Mouse (Mus musculus): Measurements from ENCODE around the gene Nrm.

Gene Nrm

DNA sequence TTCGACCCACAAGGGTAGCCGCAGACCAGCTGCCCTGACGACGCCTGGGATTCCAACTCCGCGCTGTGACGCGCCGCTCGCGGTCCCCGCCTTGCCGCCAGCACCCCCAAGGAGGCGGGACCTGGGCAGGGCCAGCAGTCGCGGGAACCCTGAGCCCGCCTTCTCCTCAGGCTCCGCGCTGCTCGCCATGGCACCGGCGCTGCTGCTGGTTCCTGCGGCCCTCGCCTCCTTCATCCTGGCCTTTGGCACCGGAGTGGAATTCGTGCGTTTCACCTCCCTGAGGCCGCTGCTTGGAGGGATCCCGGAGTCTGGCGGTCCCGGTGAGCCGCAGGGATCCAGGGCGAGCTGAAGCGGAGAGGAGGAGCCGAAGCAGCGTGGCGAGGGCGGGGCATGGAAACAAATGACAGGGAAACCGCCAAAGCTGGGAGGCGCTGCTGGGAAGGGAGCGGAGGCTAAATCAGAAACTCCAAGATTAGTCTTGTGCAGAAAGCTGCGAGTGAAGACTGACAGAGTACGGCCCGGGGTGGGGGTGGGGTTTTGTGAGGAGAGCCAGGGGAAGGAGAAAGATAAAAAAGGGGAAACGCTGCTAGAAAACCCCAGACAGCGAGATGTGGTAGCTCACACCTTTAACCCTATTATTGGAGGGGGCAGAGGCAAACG lies at the start of gene Nrm:
TSS of gene Nrm (plus strand) at position 121 of the 660 bp plus-strand sequence.
- no peak for DNase-seq (ENCODE audit: low spot score)

DNA sequence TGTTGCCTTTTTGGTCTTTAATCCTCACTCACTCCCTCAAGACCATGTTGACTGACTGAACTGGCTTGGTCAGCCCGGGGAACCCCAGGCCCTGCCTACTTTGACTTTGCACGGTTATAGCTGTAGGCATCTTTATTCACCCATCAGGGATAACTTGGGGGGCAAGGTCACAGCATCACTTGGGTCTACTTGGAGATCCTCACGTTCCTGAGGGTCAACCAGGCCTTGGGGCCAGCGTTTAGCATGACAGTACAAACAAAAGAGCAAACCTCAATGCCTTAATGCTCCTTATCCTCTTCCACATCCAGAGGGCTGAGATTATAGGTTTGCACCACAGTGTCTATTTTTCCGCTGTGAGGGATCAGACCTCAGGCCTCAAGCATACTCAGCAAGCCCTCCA lies 48.8 kb upstream of the Nrm start:
- no peak for DNase-seq (ENCODE audit: low spot score)

- no peak for DNase-seq (ENCODE audit: low spot score)
These were observed 48.4 kb upstream of the Nrm start for GRCm38 (mm10) chr17:35812736-35813135.

- DNase-seq (ENCODE audit: low spot score), result no peak
These were observed 47.9 kb upstream of the Nrm start for GRCm38 (mm10) chr17:35813245-35813647.

DNA sequence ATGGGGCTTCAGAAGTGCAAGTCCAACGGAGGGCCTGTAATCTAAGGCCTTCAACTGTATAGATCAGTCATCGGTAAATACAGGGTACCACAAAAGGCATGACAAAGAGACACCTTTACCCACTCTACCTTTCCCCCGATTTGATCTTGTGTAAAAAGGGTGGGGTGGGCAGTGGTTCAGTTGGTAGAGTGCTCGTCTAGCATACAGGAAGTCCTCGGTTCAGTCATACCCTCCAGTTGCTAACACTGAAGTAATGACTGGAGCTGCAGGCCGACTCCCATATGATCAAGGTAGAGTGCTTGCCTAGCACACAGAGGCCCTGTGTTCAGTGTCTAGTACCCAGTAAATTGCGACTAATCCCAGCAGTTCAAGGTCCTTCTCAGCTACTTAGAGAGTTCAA lies 47.5 kb upstream of the Nrm start:
- DNase-seq (ENCODE audit: low spot score), result no peak

DNA sequence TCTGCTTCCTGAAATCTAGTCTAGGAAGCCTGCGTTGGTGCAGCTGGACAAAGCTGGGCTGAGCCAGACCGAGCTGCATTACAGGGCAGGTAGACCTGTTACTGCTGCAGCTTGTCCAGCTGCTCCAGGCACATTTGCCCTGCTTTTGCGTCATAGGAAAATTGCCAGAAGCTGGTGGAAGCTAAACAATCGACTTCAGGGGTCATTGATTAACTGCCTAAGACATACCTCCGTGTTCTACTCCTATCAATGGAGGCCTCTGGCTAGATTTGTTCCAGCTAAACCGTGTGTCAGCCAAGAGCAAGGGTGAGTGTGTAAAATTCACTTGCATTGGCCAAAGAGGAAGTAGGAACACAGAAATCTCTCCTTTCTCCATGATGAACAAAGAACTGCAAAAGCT lies 46.4 kb upstream of the Nrm start:
- DNase-seq (ENCODE audit: low spot score), result no peak

- DNase-seq (ENCODE audit: low spot score), result no peak
These were observed 45.3 kb upstream of the Nrm start for GRCm38 (mm10) chr17:35815836-35816235.

DNA sequence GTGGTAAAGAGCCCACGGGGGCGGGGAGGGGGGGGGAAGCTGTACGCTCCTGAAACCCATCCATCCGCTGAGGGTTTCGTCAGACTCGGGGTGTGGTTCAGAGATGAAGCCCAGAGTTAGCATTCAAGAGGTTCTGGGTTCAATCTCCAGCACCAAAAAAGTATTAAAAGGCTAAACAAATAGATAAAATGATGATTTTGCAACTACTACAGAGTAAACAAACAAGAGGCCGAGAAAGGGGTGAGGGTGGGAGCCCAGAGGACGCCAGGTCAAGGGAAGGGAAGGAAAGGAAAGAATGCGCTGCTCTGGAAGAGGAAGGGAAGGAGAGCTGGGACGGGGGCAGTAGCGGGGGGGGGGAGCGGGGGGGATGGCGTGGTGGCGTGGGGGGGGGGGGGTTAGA lies 44.4 kb upstream of the Nrm start:
- no peak for DNase-seq (ENCODE audit: low spot score)

DNA sequence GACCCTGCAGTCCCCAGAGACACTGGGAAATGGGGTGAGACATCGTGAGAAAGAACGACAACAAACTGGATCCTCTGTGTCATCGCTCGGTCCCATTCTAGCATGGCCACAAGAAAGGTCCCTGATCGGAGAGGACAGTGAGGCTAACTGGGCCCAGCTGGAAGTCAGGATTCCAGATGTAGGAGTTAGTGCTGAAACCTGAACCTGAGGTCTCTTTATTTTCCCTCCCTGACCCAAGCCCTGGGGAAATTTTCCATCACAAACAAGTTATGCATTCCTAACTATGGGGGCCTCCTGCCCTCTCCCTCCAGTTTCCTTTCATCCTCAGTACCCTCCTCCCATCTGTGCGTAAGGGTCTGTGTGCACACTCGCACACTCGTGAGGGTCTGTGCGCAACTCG lies 43.9 kb upstream of the Nrm start:
- no peak for DNase-seq (ENCODE audit: low spot score)

GRCm38 (mm10) chr17:35820111-35820510 lies 41.0 kb upstream of the Nrm start:
- no peak for DNase-seq (ENCODE audit: low spot score)

DNA sequence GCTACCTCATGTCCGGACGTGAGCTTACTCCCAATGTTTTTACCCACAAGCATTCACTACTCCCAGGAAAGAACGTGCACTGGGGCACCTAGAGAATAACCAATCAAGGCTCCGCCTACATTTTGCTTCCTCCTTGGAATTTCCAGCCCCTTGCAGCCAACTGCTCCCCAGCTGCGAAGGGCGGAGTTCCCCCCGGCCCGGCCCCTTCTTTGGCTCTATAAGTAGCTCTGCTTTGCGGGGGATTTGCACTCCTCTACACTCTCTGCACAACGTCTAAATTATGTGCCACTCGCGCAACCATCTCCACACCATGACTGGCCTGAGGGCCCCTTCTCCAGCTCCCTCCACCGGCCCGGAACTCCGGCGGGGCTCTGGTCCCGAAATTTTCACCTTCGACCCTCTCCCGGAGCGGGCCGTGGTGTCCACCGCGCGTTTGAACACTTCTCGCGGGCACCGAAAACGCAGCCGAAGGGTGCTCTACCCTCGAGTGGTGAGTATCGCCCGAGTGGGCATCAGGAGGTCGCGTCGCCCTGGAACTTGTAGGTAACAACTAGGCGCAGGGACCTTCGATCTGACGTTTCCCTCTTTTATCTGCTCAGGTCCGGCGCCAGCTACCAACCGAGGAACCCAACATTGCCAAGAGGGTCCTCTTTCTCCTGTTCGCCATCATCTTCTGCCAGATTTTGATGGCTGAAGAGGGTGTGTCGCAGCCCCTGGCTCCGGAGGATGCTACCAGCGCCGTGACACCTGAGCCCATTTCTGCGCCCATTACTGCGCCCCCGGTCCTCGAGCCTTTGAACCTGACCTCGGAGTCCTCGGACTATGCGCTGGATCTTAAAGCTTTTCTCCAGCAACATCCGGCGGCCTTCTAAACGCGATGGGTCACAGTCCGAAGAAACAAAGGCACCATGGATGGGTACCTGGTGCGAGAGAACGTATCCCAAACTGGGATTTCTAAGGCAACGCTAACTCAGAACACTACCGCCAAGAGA lies 39.4 kb upstream of the Nrm start, which contains the start of gene Ier3:
TSS of gene Ier3 (plus strand) at position 246 of the 992 bp plus-strand sequence.
- no peak for DNase-seq (ENCODE audit: low spot score)

GRCm38 (mm10) chr17:35822564-35822963 lies 38.6 kb upstream of the Nrm start:
- DNase-seq (ENCODE audit: low spot score), result no peak

GRCm38 (mm10) chr17:35822964-35823937 lies 37.9 kb upstream of the Nrm start, which contains the start of gene Flot1:
Gene Flot1, plus strand, starts transcription at chr17:35823230.
- DNase-seq (ENCODE audit: low spot score), result no peak

- no peak for DNase-seq (ENCODE audit: low spot score)
These were observed 36.7 kb upstream of the Nrm start for GRCm38 (mm10) chr17:35824402-35824801.

DNA sequence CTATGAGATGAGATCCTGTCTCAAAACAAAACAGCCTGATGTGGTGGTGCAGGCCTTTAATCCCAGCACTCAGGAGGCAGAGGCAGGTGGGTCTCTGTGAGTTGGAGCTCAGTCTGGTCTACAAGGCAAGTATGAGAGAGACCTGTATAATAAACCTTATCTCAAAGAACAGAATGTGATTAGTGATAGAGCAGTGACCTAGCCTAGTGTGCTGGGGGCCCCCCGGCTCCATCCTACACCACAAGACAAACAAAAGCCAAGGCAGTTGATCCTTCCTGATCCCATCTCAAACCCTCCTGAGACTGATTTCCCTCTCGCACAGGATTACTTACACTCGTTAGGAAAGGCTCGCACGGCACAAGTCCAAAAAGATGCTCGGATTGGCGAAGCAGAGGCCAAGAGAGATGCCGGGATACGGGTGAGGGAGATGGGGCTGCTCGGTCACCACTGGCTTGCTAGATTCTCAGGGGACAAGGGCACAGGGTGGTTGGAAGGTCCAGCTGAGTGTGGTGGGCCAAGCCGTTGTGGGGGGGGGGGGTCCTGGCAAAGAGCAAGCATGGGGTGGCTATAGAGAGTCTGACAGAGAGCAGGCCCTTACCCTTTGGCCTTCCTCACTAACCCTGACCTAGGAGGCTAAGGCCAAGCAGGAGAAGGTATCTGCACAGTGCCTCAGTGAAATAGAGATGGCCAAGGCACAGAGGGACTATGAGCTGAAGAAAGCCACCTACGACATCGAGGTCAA lies 35.8 kb upstream of the Nrm start:
- DNase-seq (ENCODE audit: low spot score), result no peak

DNA sequence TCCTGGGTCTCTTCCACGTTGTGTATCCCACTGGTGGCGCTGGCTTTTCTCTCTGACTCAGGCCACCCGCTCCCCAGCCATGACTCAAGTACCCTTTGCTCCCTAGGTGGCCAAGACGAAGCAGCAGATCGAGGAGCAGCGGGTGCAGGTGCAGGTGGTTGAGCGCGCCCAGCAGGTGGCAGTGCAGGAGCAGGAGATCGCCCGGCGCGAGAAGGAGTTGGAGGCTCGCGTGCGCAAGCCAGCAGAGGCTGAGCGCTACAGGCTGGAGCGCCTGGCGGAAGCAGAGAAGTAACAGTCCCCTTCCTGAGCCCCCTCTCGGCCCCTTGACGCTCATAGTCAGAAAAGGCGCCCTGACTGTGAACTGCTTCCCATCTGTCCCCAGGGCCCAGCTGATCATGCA lies 31.4 kb upstream of the Nrm start:
- no peak for DNase-seq (ENCODE audit: low spot score)

GRCm38 (mm10) chr17:35832400-35833238 lies 28.5 kb upstream of the Nrm start:
- DNase-seq (ENCODE audit: low spot score), result no peak

DNA sequence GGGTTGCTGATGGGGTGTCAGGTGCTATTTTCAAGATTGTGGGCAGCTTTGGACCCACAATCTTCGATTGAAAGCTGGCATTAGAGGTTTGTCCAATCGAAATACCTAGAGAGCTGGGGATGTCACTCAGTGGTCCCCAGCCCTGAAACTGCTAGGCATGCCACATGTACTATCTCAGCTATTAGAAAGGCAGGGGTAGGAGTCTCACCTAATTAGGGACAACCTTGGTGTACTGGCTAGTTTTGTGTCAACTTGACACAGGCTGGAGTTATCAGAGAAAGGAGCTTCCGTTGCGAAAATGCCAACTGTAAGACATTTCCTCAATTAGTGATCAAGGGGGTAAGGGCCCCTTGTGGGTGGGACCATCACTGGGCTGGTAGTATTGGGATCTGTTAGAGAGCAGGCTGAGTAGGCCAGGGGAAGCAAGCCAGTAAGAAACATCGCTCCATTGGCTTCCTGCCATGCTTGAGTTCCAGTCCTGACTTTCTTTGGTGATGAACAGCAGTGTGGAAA lies 27.8 kb upstream of the Nrm start:
- DNase-seq (ENCODE audit: low spot score), result no peak

DNA sequence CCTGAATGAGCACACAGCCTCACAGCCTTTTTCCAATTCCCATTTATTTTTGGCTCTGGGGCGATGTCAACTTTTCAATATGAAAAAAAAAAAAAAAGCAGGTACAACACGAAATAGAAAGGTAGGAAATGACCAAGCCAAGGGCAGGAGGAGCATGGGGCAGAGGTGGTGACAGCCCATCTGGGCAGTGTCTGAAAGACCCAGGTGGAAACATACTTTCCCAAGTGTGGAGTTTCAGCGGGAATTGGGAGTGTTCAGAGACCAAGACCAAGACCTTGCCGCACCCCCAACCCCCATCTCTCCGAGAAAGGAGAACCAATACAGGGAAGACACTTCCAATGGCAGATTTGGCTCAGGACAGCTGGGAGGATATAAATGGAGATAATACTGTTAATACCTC lies 27.2 kb upstream of the Nrm start:
- DNase-seq (ENCODE audit: low spot score), result no peak

Measured in left cerebral cortex, adult 11 months (tissue).